Mouse (Mus musculus): ENCODE measurements around the gene Amacr. TPM values are rescaled to one million over a fixed set of nuclear protein-coding genes. Genes with fewer than 3 reads are reported as not detected.

Gene Amacr
- polyA plus RNA-seq, 1 experiment from 2014 or later = 19.0 TPM

DNA sequence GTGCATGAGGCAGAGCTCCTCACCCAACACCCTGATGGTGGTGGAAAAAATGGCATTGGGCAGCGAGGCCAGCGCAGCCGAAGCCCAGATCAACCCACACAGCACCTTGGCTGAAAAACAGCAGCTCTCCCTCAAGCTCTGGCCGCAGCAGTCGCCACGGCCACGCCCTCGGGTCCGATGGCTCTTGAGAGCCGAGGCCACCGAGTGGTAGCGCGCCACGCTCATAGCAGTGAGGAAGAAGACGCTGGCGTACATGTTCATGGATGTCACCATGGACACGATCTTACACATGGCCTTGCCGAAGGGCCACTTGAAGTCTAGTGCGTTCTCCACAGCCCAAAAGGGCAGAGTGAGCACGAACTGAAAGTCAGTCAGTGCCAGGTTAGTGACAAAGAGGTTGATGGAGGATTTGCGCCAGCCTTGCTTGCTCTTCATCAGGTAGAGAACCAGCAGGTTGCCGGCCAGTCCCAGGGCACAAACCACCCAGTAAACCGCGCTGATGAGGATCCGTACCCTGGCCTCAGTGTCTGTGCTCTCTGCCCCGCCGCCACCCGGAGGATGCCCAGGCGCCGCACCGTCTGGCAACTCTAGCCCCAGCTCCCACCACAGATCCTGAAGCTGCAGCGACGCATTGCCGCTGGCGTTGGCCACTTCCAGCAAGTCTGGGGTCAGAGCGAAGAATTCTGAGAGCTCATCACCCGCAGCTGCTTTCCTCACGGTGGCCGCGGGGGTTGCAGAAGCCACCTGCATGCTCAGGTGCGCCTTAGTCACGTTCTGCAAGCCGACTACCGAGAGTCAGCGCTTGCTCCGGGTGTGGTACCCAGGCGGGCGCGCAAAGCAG, 55.2 kb downstream of the Amacr start:
- WGBS = 2% methylated on average over 49 of the region's 49 CpGs
- peak overlapping the region; percentile 55 for H3K4me2 ChIP-seq (replicated peaks; ENCODE audit: low read depth, low read length)
- H3K9ac ChIP-seq (replicated peaks; ENCODE audit: low read depth, low read length) = no peak overlapping the region
- H3K4me3 ChIP-seq (ENCODE audit: low read depth, low read length) = peak overlapping the region; percentile 28
- peaks cover 37% of the 10 kb centered on the region for H3K27me3 ChIP-seq (ENCODE audit: control insufficient read depth, insufficient read depth, low read length)
- H3K36me3 ChIP-seq (ENCODE audit: control insufficient read depth, insufficient read depth, low read length) = no peaks in the 10 kb centered on the region
- H3K4me1 ChIP-seq (ENCODE audit: control insufficient read depth, insufficient read depth, low read length) = peaks cover 15% of the 10 kb centered on the region; the same call in 1 of the 2 replicates
- no peaks in the 10 kb centered on the region for H3K9me3 ChIP-seq (ENCODE audit: control insufficient read depth, low read depth, low read length)
- no peak for ATAC-seq (ENCODE audit: insufficient number of reproducible peaks, insufficient read depth, low FRiP score, low read depth)
- no peak overlapping the region for H3K27ac ChIP-seq (ENCODE audit: low read length)

DNA sequence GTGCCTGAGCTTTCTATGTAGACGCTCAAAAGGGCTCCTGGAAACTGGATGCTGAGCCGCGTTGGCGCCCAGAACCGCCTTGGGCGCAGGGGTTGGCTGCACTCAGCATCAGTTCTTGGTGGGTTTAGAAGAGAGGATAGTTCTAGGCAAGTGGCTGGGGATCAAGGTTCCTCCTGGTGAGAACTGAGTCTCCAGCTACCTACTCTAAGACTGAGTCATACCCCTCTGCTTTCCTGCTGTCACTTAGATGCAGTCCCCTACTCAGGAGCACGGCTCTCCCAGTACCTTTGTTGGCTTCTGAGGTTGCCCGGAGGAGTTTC, 55.8 kb downstream of the Amacr start:
- 5% methylated on average over 8 of the region's 8 CpGs for WGBS
- H3K4me2 ChIP-seq (replicated peaks; ENCODE audit: low read depth, low read length) = peak overlapping the region; percentile 55; the same call in 1 of the 2 replicates
- no peaks in the 10 kb centered on the region for H3K36me3 ChIP-seq (ENCODE audit: control insufficient read depth, insufficient read depth, low read length)
- H3K4me3 ChIP-seq (ENCODE audit: low read depth, low read length) = peak overlapping the region; percentile 28; the same call in 1 of the 2 replicates
- peaks cover 15% of the 10 kb centered on the region; the same call in 1 of the 2 replicates for H3K4me1 ChIP-seq (ENCODE audit: control insufficient read depth, insufficient read depth, low read length)
- H3K27ac ChIP-seq (ENCODE audit: low read length) = no peak overlapping the region
- no peaks in the 10 kb centered on the region for H3K9me3 ChIP-seq (ENCODE audit: control insufficient read depth, low read depth, low read length)
- H3K9ac ChIP-seq (replicated peaks; ENCODE audit: low read depth, low read length) = no peak overlapping the region
- ATAC-seq (ENCODE audit: insufficient number of reproducible peaks, insufficient read depth, low FRiP score, low read depth) = no peak
- H3K27me3 ChIP-seq (ENCODE audit: control insufficient read depth, insufficient read depth, low read length) = peaks cover 37% of the 10 kb centered on the region

DNA sequence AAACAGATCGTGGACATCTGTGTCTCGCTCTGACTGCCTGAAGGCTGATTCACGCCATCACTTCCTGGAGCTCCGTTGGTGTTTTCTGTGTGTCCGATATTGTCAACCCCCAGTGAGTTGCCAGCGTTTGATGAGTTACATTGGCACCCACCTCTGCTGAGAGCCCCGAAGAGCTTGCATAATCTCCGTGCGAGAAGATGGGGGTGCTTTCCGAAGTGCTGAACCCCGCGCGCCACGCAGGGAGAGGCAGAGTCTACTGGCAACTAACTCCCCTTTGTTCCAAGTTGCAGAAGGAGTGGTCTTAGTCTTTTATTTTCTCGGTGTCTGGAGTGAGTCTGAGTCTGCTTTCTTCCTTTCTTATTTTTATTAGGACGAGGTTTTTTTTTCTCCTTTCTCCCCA, 56.2 kb downstream of the Amacr start, which contains the start of gene Rxfp3:
Gene Rxfp3, minus strand, starts transcription at position 281 of the 400 bp plus-strand sequence.
- no peaks in the 10 kb centered on the region for H3K36me3 ChIP-seq (ENCODE audit: control insufficient read depth, insufficient read depth, low read length)
- no peak within 1 kb of the TSS for H3K9ac ChIP-seq (replicated peaks; ENCODE audit: low read depth, low read length)
- ATAC-seq (ENCODE audit: insufficient number of reproducible peaks, insufficient read depth, low FRiP score, low read depth) = no peak
- WGBS = 4% methylated on average over 16 of the region's 16 CpGs
- peaks cover 15% of the 10 kb centered on the region; the same call in 1 of the 2 replicates for H3K4me1 ChIP-seq (ENCODE audit: control insufficient read depth, insufficient read depth, low read length)
- no peak within 1 kb of the TSS for H3K27ac ChIP-seq (ENCODE audit: low read length)
- peaks cover 37% of the 10 kb centered on the region for H3K27me3 ChIP-seq (ENCODE audit: control insufficient read depth, insufficient read depth, low read length)
- H3K4me3 ChIP-seq (ENCODE audit: low read depth, low read length) = peak within 1 kb of the TSS; percentile 28
- H3K4me2 ChIP-seq (replicated peaks; ENCODE audit: low read depth, low read length) = peak within 1 kb of the TSS; percentile 55
- H3K9me3 ChIP-seq (ENCODE audit: control insufficient read depth, low read depth, low read length) = no peaks in the 10 kb centered on the region

DNA sequence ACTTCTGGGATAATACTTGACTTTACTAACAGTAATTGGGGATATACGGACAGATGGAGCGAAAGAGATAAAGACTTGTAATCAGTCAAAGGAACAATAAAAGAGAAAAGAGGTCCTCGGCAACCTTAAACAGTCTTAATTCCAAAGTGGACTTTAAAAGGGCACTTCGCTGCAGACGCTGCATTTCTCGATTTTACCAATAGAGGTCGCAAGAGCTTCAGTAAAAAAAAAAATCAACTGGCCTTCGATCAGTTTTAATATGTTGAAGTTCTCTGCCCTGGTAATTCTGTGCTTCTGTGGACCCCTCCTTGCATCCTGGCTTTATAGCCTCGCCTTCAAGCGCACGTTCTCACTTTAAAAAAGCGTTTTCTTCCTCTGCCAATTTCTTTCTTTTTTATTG, 56.9 kb downstream of the Amacr start:
- 2% methylated on average over 12 of the region's 12 CpGs for WGBS
- Histone ChIP-seq H3K27me3 (ENCODE audit: control insufficient read depth, insufficient read depth, low read length) (peaks cover 37% of the 10 kb centered on the region), H3K9me3 (ENCODE audit: control insufficient read depth, low read depth, low read length) (no peaks in the 10 kb centered on the region), H3K4me3 (ENCODE audit: low read depth, low read length) (no peak overlapping the region), H3K27ac (ENCODE audit: low read length) (no peak overlapping the region), H3K4me1 (ENCODE audit: control insufficient read depth, insufficient read depth, low read length) (peaks cover 15% of the 10 kb centered on the region; the same call in 1 of the 2 replicates), H3K36me3 (ENCODE audit: control insufficient read depth, insufficient read depth, low read length) (no peaks in the 10 kb centered on the region), H3K9ac (replicated peaks; ENCODE audit: low read depth, low read length) (no peak overlapping the region), H3K4me2 (replicated peaks; ENCODE audit: low read depth, low read length) (no peak overlapping the region)
- ATAC-seq (ENCODE audit: insufficient number of reproducible peaks, insufficient read depth, low FRiP score, low read depth) = no peak

DNA sequence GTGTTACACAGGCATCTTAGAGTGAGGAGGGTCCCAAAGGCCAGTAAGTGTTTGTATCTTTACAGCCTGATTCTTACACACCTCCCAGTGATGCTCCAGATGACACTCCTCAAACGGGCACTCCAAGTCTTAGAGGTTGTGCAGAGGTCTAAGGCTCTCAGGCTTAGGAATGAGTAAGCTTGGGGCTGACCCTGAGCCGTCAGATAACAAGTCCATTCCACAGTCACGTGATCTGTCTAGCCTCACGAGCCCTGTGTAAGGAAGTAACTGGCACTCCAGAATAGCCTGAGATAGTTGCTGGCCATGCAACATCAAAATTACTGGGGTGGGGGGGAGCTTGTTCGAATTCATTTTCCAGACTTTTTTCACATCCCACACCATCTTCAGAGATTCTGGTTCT, 58.5 kb downstream of the Amacr start:
- WGBS = 36% methylated on average over 5 of the region's 5 CpGs
- Histone ChIP-seq H3K9ac (replicated peaks; ENCODE audit: low read depth, low read length) (no peak overlapping the region), H3K9me3 (ENCODE audit: control insufficient read depth, low read depth, low read length) (no peaks in the 10 kb centered on the region), H3K4me1 (ENCODE audit: control insufficient read depth, insufficient read depth, low read length) (peaks cover 15% of the 10 kb centered on the region; the same call in 1 of the 2 replicates), H3K27ac (ENCODE audit: low read length) (no peak overlapping the region), H3K27me3 (ENCODE audit: control insufficient read depth, insufficient read depth, low read length) (peaks cover 32% of the 10 kb centered on the region), H3K4me2 (replicated peaks; ENCODE audit: low read depth, low read length) (no peak overlapping the region), H3K36me3 (ENCODE audit: control insufficient read depth, insufficient read depth, low read length) (no peaks in the 10 kb centered on the region), H3K4me3 (ENCODE audit: low read depth, low read length) (no peak overlapping the region)
- no peak for ATAC-seq (ENCODE audit: insufficient number of reproducible peaks, insufficient read depth, low FRiP score, low read depth)

DNA sequence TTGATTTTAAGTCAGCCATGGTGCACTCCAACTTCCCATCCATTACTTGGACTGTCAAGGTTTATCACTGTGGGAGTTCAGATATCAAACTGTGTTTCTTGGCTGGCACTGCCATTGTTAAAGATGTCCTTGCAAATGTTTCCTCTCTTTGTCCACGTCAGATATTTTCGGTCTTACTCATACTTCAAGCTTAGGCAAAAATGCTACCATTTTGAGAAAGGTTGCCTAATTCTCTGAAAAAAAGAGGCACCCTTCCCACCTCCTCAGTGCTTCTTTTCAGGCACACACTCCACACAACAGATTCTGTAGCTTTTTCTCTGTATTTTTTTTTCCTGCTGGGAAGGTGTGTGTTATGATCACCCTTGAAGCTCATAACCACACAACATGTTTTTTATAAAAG, 59.7 kb downstream of the Amacr start:
- no peaks in the 10 kb centered on the region for H3K36me3 ChIP-seq (ENCODE audit: control insufficient read depth, insufficient read depth, low read length)
- H3K4me2 ChIP-seq (replicated peaks; ENCODE audit: low read depth, low read length) = no peak overlapping the region
- peaks cover 12% of the 10 kb centered on the region; the same call in 1 of the 2 replicates for H3K4me1 ChIP-seq (ENCODE audit: control insufficient read depth, insufficient read depth, low read length)
- no peak for ATAC-seq (ENCODE audit: insufficient number of reproducible peaks, insufficient read depth, low FRiP score, low read depth)
- no peak overlapping the region for H3K4me3 ChIP-seq (ENCODE audit: low read depth, low read length)
- H3K27me3 ChIP-seq (ENCODE audit: control insufficient read depth, insufficient read depth, low read length) = peaks cover 20% of the 10 kb centered on the region
- H3K9me3 ChIP-seq (ENCODE audit: control insufficient read depth, low read depth, low read length) = no peaks in the 10 kb centered on the region
- WGBS = 64% methylated on average over 2 of the region's 2 CpGs
- H3K27ac ChIP-seq (ENCODE audit: low read length) = no peak overlapping the region
- H3K9ac ChIP-seq (replicated peaks; ENCODE audit: low read depth, low read length) = no peak overlapping the region

DNA sequence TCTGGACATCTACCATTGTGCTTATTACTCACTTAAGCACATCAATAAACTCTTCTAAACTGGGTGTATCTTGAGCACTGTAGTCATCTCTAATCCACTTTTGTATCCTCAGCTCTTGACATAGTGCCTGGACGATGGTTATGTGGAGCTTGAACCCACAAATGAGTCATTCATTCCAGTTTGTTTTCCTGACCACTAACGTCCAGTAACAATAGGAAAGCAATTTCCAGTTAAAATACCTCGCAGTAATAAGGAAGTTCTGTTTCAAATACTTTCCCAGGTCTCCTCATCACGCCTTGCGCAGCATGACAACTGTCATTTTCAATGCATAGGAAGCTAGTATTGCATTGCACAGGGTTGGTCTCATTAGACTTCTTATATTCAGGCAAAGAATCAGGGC, 61.3 kb downstream of the Amacr start:
- Histone ChIP-seq H3K36me3 (ENCODE audit: control insufficient read depth, insufficient read depth, low read length) (no peaks in the 10 kb centered on the region), H3K9me3 (ENCODE audit: control insufficient read depth, low read depth, low read length) (no peaks in the 10 kb centered on the region), H3K27ac (ENCODE audit: low read length) (no peak overlapping the region), H3K4me2 (replicated peaks; ENCODE audit: low read depth, low read length) (no peak overlapping the region), H3K4me1 (ENCODE audit: control insufficient read depth, insufficient read depth, low read length) (no peaks in the 10 kb centered on the region), H3K27me3 (ENCODE audit: control insufficient read depth, insufficient read depth, low read length) (peaks cover 4% of the 10 kb centered on the region; the same call in 1 of the 2 replicates), H3K9ac (replicated peaks; ENCODE audit: low read depth, low read length) (no peak overlapping the region), H3K4me3 (ENCODE audit: low read depth, low read length) (no peak overlapping the region)
- no peak for ATAC-seq (ENCODE audit: insufficient number of reproducible peaks, insufficient read depth, low FRiP score, low read depth)
- WGBS = 82% methylated on average over 5 of the region's 5 CpGs

Measured in stomach, embryonic 14.5 days (tissue).